Mouse (Mus musculus) brain, embryonic 14.5 days (tissue): ENCODE measurements around the gene H2-D1. TPM values are rescaled to one million over a fixed set of nuclear protein-coding genes. Genes with fewer than 3 reads are reported as not detected.

ENCODE experiments used
- DNase-seq: peaks from one replicate; pipeline ENCODE4 v3.0.0-alpha.2; 2011; ENCODE audit warnings: low read depth
- CTCF ChIP-seq: fragments of 200-500 bp; IDR thresholded peaks from 2 replicates; pipeline ENCODE4 v1.5.1; 2012; ENCODE audit warnings: inconsistent platforms, mild to moderate bottlenecking, moderate library complexity, borderline replicate concordance; ENCODE audit not compliant: insufficient read depth, insufficient read length; ENCODE audit errors: extremely low read depth
- POLR2A ChIP-seq: fragments of 200-500 bp; IDR thresholded peaks from 2 replicates; pipeline ENCODE4 v1.6.1; 2012; ENCODE audit warnings: mild to moderate bottlenecking, inconsistent platforms, borderline replicate concordance; ENCODE audit not compliant: poor library complexity, insufficient read depth, insufficient read length, severe bottlenecking; ENCODE audit errors: extremely low read depth
- polyA plus RNA-seq: library from polyadenylated mRNA; depleted of rRNA; stranded (reverse); fragments of >200 nt; gene quantifications from 2 replicates; pipeline ENCODE4 v1.2.3, GENCODE M21; 2012; rRNA removed

H2-D1 gene
- 37.1 and 39.5 TPM in 2 replicates for polyA plus RNA-seq

DNA sequence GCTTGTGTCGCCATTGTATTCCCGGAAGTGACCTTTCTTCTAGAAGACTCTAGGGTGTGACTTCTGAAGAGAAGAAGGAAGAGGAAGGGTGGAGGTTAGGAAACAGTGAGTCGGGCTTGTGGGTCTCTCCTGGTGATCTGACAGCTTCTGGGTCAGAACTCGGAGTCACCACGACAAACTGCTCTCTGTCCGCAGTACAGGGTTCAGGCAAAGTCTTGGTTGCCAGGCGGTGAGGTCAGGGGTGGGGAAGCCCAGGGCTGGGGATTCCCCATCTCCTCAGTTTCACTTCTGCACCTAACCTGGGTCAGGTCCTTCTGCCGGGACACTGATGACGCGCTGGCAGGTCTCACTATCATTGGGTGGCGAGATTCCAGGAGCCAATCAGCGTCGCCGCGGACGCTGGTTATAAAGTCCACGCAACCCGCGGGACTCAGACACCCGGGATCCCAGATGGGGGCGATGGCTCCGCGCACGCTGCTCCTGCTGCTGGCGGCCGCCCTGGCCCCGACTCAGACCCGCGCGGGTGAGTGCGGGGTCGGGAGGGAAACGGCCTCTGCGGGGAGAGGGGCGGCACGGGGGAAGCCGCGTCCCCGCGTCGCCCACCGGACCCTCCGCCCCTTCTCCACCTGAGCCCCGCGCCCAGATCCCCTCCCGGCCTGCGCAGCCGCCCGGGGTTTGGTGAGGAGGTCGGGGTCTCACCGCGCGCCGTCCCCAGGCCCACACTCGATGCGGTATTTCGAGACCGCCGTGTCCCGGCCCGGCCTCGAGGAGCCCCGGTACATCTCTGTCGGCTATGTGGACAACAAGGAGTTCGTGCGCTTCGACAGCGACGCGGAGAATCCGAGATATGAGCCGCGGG lies at the start of gene H2-D1:
TSS of gene H2-D1 (plus strand) at position 67 of the 859 bp plus-strand sequence.
- TF ChIP-seq POLR2A (peak; percentile 70; the same call in 1 of the 2 replicates), CTCF (no peak)
- peak; percentile 91 for DNase-seq

DNA sequence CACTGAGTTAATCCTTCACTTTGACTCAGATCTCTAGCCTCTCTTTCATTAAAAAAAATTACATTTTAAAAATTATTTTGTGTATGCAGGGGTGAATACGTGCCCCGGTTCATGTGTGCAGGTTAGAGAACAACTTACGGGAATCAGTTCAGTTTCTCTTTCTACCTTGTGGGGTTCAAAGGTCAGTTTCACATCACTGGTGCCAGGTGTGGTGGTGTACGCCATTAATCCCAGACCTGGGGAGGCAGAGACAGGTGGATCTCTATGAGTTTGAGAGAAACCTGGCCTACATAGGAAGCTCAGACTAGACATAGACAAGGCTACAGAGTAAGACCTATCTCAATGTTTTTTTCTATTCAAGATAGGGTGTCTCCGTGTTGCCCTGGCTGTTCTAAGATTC lies 49.5 kb upstream of the H2-D1 start:
- DNase-seq: no peak
- TF ChIP-seq CTCF (no peak), POLR2A (no peak)

DNA sequence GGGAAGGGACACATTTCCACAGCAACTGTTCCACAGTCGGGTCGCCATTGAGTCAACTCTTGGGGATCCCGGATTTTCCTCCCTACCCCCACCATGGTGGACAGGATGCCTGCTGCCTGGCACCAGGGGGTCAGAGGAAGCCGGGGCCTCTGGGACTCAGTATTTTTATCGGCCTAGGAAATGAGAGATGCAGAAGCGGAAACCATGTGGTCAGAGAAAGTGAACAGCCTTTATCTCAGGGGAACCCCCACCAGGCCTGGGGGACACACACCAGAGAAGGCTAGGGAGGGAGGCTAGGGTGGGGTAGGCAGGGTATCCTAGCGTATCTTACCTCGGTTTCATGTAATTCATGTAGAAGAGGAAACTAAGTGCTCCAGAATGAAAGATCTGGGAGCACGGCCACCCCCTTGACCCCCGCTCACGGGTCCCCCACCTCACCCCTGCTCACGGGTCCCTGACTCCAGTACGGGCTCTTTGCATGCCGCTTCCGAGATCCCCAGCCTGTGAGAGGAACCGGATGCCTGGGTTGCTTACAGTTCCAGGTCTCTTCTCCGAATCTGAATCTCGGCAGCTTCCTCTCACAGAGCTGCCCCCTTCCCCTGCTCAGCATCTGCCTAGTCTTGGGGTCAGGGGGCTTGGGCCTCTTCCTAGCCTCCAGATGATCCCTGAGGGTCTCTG lies 43.9 kb upstream of the H2-D1 start:
- no peak for TF ChIP-seq CTCF
- DNase-seq: no peak

DNA sequence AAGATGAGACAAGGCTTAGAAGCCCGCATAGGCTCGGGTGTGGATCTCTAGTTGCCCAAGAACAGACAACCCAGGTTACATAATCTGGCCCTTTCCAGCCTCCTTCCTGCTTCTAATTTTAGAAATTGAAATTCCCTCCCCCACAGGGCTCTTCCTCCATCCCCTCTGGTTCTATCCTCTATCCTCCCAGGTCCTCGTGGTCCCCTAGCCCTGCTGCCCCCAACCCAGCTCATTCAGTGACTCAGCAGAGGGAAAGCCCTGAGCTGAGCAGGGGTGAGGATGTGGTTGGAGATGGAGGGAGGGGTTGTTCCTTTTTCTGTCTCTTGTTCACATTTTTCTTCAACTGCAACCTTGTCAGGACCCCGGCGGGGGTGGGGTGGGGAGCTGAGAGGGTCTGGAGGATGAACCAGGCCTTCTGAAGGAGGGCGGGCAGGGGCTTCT lies 42.9 kb upstream of the H2-D1 start:
- TF ChIP-seq CTCF: no peak
- no peak for TF ChIP-seq POLR2A
- no peak for DNase-seq

DNA sequence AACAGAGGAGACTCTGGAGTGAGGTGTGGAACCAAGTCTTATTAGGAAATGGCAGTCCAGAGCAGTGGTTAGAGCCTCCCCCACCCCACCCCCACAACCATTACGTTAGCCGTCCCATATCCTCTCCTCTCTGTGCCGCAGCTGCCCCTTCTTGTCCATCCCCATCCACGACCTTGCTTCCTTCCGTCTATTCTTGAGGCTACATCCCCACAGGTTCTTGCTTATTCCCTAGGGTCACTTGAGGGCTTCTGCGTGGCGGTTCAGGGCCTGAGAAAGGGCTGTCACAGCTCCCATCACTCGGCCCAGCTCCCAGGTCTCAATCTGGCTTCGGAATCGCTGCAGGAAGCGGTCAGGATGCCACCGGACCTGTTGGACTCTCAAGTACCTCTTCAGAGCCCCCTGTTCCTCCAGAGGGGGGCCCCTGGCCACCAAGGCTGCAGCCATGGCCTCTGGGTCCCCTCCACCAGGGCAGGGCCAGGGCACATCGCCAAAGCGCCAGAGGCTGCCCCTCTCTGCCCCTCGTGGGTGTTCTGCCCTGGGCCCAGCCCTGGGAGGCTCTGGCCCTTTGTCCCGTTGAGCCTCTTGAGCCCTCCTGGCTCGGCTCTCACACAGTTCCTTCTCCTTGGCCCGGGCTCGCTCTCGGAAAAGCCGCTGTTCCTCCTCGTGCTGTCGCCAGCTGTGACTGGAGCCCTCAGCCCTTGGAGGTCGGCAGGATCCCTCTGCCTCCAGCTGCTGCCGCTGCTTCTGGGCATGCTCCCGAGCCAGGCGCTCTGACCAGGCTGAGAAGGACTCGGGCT lies 42.2 kb upstream of the H2-D1 start, which contains the start of gene Gm16181:
TSS of gene Gm16181 (plus strand) at position 679 of the 797 bp plus-strand sequence.
- no peak for DNase-seq
- no peak for TF ChIP-seq POLR2A

DNA sequence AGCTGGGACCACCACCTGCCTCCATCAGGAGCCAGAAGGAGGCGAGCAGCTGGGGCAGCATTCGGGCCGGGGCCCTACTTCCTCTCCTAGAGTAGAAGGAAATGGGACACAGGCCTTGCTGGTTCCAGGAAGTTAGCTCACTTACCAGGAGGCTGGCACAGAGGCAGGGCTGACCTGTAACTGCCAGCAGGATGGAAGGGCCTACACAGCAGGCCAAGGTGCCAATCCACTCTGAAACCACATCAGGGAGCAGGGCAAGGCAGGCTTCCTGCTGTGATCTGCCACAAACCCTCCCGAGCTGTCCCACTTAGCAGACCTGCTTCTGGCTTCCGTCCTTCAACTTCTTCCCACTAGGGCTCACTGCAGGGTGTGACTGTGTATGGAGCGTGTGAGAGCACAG lies 40.2 kb upstream of the H2-D1 start:
- DNase-seq: no peak
- TF ChIP-seq CTCF: no peak
- no peak for TF ChIP-seq POLR2A

DNA sequence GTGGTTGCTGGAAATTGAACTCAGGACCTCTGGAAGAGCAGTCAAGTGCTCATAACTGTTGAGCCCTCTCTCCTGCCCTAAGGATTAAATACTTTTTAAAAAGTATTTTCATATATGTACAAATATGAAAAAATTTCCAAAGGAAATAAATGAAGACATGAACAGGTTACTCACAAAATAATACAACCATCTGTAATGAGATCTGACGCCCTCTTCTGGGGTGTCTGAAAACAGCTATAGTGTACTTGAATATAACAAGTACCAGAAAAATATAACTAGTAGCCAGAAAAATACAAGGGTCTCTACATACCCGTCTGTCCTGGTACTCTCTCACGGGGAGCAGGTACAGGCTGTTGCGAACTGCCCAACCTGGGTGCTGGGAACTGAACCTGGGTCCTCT lies 37.9 kb upstream of the H2-D1 start:
- TF ChIP-seq POLR2A: no peak
- no peak for DNase-seq

DNA sequence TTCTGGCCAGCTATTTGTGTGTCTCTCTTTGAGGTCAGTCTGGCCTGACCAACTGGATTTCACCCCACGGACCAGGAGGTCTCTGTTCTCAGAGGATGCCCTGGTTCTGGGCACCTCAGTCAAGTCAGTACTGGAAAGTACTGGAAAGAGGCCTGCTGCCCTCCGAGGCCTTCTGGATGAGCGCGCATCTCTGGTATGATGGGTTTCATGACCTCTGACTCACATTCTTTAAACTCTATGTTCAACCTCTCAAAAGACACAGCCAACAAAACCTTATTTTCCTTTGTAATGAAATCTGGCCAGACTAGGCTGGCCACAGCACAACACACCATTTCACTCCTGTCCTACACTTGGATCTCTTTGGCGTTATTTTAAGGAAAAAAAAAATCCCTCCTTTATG lies 37.1 kb upstream of the H2-D1 start:
- no peak for DNase-seq
- TF ChIP-seq POLR2A: no peak
- TF ChIP-seq CTCF: no peak

DNA sequence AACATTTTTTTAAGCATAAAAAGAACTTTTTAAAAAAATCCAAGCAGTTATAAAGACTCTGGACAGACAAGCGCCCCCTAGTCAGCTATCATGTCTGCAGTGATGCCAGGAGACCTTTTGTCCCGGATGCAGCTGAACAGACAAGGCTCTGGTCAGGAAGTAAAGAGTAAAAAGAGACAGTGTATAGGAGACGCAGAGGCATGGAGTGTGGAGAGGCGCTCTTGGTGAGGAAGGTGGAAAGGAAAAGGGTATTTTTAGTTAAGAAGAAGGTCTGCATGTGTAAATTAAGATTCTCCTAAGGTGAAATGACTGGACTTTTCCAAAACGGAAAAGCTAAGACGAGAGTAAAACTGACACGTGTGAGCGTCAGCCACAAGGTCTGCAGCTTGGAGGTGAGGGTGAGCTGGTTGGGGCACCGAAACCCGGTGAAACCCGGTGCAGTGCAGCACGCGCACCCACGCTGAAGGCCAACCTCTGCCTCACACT lies 35.9 kb upstream of the H2-D1 start:
- TF ChIP-seq CTCF: no peak
- TF ChIP-seq POLR2A: no peak
- no peak for DNase-seq

DNA sequence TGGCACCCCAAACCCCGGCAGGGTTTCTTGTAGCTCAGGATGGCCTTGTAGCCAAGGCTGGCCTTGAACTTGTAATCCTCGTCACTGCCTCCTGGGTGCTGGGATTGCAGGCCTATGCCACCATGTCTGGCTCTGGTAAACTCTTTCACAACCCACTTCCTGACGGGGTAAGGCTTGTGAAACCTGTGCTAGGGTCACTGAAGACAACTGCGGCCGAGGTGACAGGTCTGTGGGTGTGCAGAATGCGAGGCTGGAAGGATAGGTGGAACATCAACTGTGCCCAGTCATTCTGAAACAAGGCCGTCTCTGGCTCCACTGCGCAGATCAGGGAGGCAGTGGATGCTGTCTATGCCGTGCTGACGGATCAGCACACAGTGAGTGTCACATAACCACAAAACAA lies 31.5 kb upstream of the H2-D1 start:
- no peak for DNase-seq
- TF ChIP-seq CTCF (no peak), POLR2A (no peak)

DNA sequence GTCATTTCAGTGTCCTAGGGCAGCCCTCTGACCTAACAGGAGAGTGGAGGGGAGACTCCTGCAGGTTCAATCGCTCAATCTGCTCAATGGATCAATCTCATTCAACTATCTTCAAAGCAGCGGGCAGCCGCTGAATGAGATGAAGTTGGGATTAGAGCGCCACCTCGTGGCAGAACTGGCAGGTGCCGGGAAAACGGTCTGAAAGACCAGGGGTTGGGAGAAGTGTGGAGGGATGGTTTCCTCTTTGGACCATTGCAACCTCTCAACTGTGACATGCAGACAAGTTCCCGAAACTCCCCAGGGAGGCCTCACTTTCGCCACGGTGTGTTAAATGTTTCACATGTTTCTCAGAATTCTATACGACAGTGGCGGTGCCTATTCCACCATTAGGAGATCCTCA lies 30.5 kb upstream of the H2-D1 start:
- peak; percentile 83 for DNase-seq
- peak; percentile 96 for TF ChIP-seq CTCF
- no peak for TF ChIP-seq POLR2A

DNA sequence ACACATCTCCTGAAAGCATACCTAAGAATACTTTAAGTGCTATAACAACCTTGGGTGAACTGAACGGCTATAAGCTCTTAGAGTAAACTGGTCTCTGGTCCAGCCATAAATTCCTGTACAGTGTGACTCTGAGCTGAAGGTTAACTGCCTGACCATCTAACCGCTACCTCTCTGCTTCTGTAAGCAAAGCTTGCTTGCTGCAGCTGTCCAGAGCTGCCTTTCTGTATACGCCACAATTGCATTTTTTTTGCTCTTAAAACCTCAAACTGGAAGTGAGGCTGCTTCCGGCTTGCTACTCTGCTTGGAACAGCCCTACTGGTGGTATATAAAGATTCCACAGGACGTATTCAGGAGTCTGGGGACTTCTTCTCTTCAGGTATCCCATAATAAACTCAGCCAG lies 29.9 kb upstream of the H2-D1 start:
- TF ChIP-seq POLR2A (no peak), CTCF (no peak)
- DNase-seq: no peak
